Comparison of ENCODE assay signal across 9 mouse cellular contexts in genomic region chr9:98965084-98965483, GRCm38 (mm10). TPM values are rescaled to one million over a fixed set of nuclear protein-coding genes. Genes with fewer than 3 reads are reported as not detected.
DNase-seq lines count a peak whose midpoint lies in the region; ATAC-seq lines count a peak whose summit lies in the region.
"Had no signal": no experiment of that assay in that cellular context is flagged by ENCODE, and none has a peak within 500 bp of the region (broad histone marks: within the 10 kb centered on the region; RNA-seq: fewer than 3 reads in every experiment).

No protein-coding gene starts in this region.

- no peak overlapping the region for H3K9ac ChIP-seq in forebrain, embryonic 16.5 days (replicated peaks; ENCODE audit: low read depth, low read length)
- no peak overlapping the region for H3K9ac ChIP-seq in forebrain, embryonic 12.5 days
- H3K9ac ChIP-seq in limb, embryonic 11.5 days (ENCODE audit: low read length), result no peak overlapping the region

- H3K4me1 ChIP-seq in forebrain, embryonic 10.5 days, result peaks cover 35% of the 10 kb centered on the region
- no peaks in the 10 kb centered on the region for H3K4me1 ChIP-seq in forebrain, embryonic 16.5 days (replicated peaks; ENCODE audit: control insufficient read depth, insufficient read depth, low read length)
- H3K4me1 ChIP-seq in forebrain, embryonic 12.5 days, result peaks cover 5% of the 10 kb centered on the region; the same call in 1 of the 2 replicates
- H3K4me1 ChIP-seq in limb, embryonic 11.5 days (ENCODE audit: control insufficient read depth, insufficient read depth, low read length), result no peaks in the 10 kb centered on the region

- 1% methylated on average over 18 of the region's 18 CpGs for WGBS in forebrain, embryonic 10.5 days
- WGBS in forebrain, embryonic 16.5 days, result 1% methylated on average over 18 of the region's 18 CpGs
- WGBS in forebrain, embryonic 12.5 days, result under 1% methylated on average over 18 of the region's 18 CpGs
- 2% methylated on average over 18 of the region's 18 CpGs for WGBS in limb, embryonic 11.5 days

- H3K4me2 ChIP-seq in forebrain, embryonic 16.5 days (ENCODE audit: low read length), result no peak overlapping the region
- H3K4me2 ChIP-seq in forebrain, embryonic 12.5 days, result no peak overlapping the region
- no peak overlapping the region for H3K4me2 ChIP-seq in limb, embryonic 11.5 days (ENCODE audit: low read depth, severe bottlenecking)

- no peak for ATAC-seq in forebrain, embryonic 16.5 days
- 0 out of 2 replicates have a peak, but pooled peaks have one; percentile 33 for ATAC-seq in forebrain, embryonic 12.5 days (ENCODE audit: low FRiP score)
- ATAC-seq in limb, embryonic 11.5 days (ENCODE audit: insufficient number of reproducible peaks, low FRiP score, low TSS enrichment, low read depth), result 0 out of 2 replicates have a peak, but pooled peaks have one; percentile 22

- H3K36me3 ChIP-seq in forebrain, embryonic 10.5 days (replicated peaks), result no peaks in the 10 kb centered on the region
- no peaks in the 10 kb centered on the region for H3K36me3 ChIP-seq in forebrain, embryonic 16.5 days (ENCODE audit: control insufficient read depth, insufficient read depth)
- H3K36me3 ChIP-seq in forebrain, embryonic 12.5 days (replicated peaks), result no peaks in the 10 kb centered on the region
- no peaks in the 10 kb centered on the region for H3K36me3 ChIP-seq in limb, embryonic 11.5 days (ENCODE audit: control insufficient read depth, insufficient read depth, low read length)

- no peak overlapping the region for H3K27ac ChIP-seq in forebrain, embryonic 10.5 days
- H3K27ac ChIP-seq in forebrain, embryonic 16.5 days (ENCODE audit: low read length), result no peak overlapping the region
- H3K27ac ChIP-seq in forebrain, embryonic 12.5 days, result no peak overlapping the region
- H3K27ac ChIP-seq in limb, embryonic 11.5 days (replicated peaks; ENCODE audit: low read depth, low read length), result no peak overlapping the region

- DNase-seq in forebrain, embryonic 10.5 days (ENCODE audit: extremely low spot score, low spot score), result peak; percentile 66
- DNase-seq in ovary, postnatal 36 days (ENCODE audit: low spot score), result peak; percentile 87
- no peak for DNase-seq in ovary, postnatal 14 days (ENCODE audit: low spot score)
- peak; percentile 73 for DNase-seq in limb, embryonic 11.5 days (ENCODE audit: low spot score)
- peak; percentile 79 for DNase-seq in testis, postnatal 10 days (ENCODE audit: low spot score)
- DNase-seq in layer of hippocampus, adult 8-10 months (ENCODE audit: low spot score in 2 of 2), result no peak

- H3K27me3 ChIP-seq in forebrain, embryonic 10.5 days (ENCODE audit: poor library complexity, severe bottlenecking), result peaks cover 99% of the 10 kb centered on the region
- H3K27me3 ChIP-seq in forebrain, embryonic 16.5 days (replicated peaks; ENCODE audit: control insufficient read depth, insufficient read depth, low read length), result peaks cover 69% of the 10 kb centered on the region
- peaks cover 94% of the 10 kb centered on the region for H3K27me3 ChIP-seq in forebrain, embryonic 12.5 days
- peaks cover 67% of the 10 kb centered on the region for H3K27me3 ChIP-seq in limb, embryonic 11.5 days (ENCODE audit: control insufficient read depth, insufficient read depth, low read length)

- no peaks in the 10 kb centered on the region for H3K9me3 ChIP-seq in forebrain, embryonic 10.5 days
- H3K9me3 ChIP-seq in forebrain, embryonic 16.5 days (ENCODE audit: control insufficient read depth, low read length), result no peaks in the 10 kb centered on the region
- no peaks in the 10 kb centered on the region for H3K9me3 ChIP-seq in forebrain, embryonic 12.5 days
- no peaks in the 10 kb centered on the region for H3K9me3 ChIP-seq in limb, embryonic 11.5 days (ENCODE audit: control insufficient read depth, low read length)

- peak overlapping the region; percentile 26; the same call in 1 of the 2 replicates for H3K4me3 ChIP-seq in forebrain, embryonic 10.5 days
- no peak overlapping the region for H3K4me3 ChIP-seq in forebrain, embryonic 16.5 days (replicated peaks; ENCODE audit: low read length)
- no peak overlapping the region for H3K4me3 ChIP-seq in forebrain, embryonic 12.5 days (replicated peaks)
- no peak overlapping the region for H3K4me3 ChIP-seq in limb, embryonic 11.5 days (ENCODE audit: low read depth, low read length)

RNA-seq across cellular contexts. Expression of gene Foxl2, which starts 10.0 kb away (rescaled TPM):
- polyA plus RNA-seq in forebrain, embryonic 10.5 days (2016; fragmentation: Nextera tagmentation; extraction: Ambion mirVana), result 0.98 and 1.1 TPM in 2 replicates
- 0.43 and 0.45 TPM in 2 replicates for polyA plus RNA-seq in forebrain, embryonic 16.5 days (2015; fragmentation: Nextera tagmentation; extraction: Ambion mirVana)
- 1.5 and 2.2 TPM in 2 replicates for polyA plus RNA-seq in forebrain, embryonic 12.5 days (2016; fragmentation: Nextera tagmentation; extraction: Ambion mirVana)
- polyA plus RNA-seq in limb, embryonic 11.5 days (2014; fragmentation: Nextera tagmentation; extraction: Ambion mirVana), result not detected in 2 replicates
- total RNA-seq in layer of hippocampus, adult 8-10 months (2022), result 1 to 10 TPM in 1 of 4 experiments, under 1 TPM in 3; 0.52 to 1.1 (median 0.83) TPM
- total RNA-seq: neutrophil, adult 5-6 weeks had no signal

RNA-seq across cellular contexts. Expression of gene Faim, which starts 21.1 kb away (rescaled TPM):
- polyA plus RNA-seq in forebrain, embryonic 10.5 days (2016; fragmentation: Nextera tagmentation; extraction: Ambion mirVana), result 69.0 and 71.3 TPM in 2 replicates
- polyA plus RNA-seq in forebrain, embryonic 16.5 days (2015; fragmentation: Nextera tagmentation; extraction: Ambion mirVana), result 94.1 and 102 TPM in 2 replicates
- polyA plus RNA-seq in forebrain, embryonic 12.5 days (2016; fragmentation: Nextera tagmentation; extraction: Ambion mirVana), result 85.7 and 87.5 TPM in 2 replicates
- 58.5 TPM in 2 replicates for polyA plus RNA-seq in limb, embryonic 11.5 days (2014; fragmentation: Nextera tagmentation; extraction: Ambion mirVana)
- 10 to 100 TPM; 45.8 to 55.6 (median 51.0) TPM for total RNA-seq in layer of hippocampus, adult 8-10 months (2022)

Comparison
In these comparisons a context has a peak if more than half of its experiments do, and no peak if none do; other contexts are left out.
1. DNase-seq: peak in forebrain, embryonic 10.5 days (single experiment), ovary, postnatal 36 days (single experiment), limb, embryonic 11.5 days (single experiment) and testis, postnatal 10 days (single experiment); none in ovary, postnatal 14 days (single experiment) and layer of hippocampus, adult 8-10 months (0 of 2).